Mouse (Mus musculus): Measurements from ENCODE around the gene Msi2. TPM values are rescaled to one million over a fixed set of nuclear protein-coding genes. Genes with fewer than 3 reads are reported as not detected.

Gene Msi2
- total and polyA plus RNA-seq, 2 experiments from 2014 or later: 26.9 to 133 TPM

DNA sequence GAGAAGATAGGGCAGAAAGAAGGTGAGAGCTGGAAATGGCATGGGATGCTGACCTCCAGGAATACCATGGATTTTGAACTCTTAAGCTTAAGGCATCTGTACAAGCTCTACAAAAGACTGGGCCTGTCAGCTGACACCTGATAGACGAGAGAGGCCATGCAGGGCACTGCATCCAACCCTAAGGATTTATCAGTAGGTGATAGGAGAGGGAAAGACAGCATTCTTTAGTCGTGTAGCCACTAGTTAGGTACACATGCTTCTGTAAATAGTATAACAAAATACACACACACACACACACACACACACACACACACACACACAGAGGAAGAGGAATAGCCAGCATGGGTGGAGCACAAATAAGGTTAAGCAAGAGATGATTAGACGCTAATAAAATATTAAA, 269.7 kb downstream of the Msi2 start:
- no peak for DNase-seq (ENCODE audit: low spot score)
- Histone ChIP-seq H3K9me3 (ENCODE audit: low read length) (no peaks in the 10 kb centered on the region), H3K4me1 (ENCODE audit: insufficient read depth, low read length) (no peaks in the 10 kb centered on the region; the same call in 1 of the 2 replicates), H3K4me2 (ENCODE audit: low read depth, low read length, poor library complexity, severe bottlenecking) (no peak overlapping the region), H3K27me3 (ENCODE audit: insufficient read depth, low read length) (no peaks in the 10 kb centered on the region), H3K4me3 (ENCODE audit: low read depth, low read length) (no peak overlapping the region), H3K27ac (ENCODE audit: low read depth, low read length) (no peak overlapping the region), H3K9ac (replicated peaks; ENCODE audit: low read length, poor library complexity, severe bottlenecking) (no peak overlapping the region), H3K36me3 (ENCODE audit: insufficient read depth, low read length) (no peaks in the 10 kb centered on the region)
- TF ChIP-seq CTCF (IDR thresholded peaks at IDR 0.05): no peak
- WGBS: 81% methylated on average over 3 of the region's 3 CpGs
- no peak for ATAC-seq (ENCODE audit: low FRiP score)

DNA sequence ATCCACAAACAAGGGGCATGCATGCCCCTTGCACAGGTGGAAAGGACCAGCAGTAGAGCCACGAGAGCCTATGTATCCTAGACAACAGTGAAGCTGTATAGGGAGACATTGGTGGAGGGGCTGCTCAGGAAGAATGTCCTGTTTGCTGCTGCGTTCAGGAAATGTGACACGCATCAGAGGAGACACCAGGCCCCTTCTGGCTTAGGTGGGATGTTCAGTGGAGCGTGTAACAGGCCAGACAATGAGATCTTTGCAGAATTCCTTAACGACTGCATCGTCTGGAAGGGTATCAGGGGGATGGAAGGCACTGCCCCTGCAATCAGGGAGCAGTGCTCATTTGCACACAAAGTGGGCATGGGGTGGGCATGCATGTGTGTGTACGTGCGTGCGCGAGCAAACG, 271.0 kb downstream of the Msi2 start:
- no peaks in the 10 kb centered on the region for H3K27me3 ChIP-seq (ENCODE audit: insufficient read depth, low read length)
- no peaks in the 10 kb centered on the region for H3K9me3 ChIP-seq (ENCODE audit: low read length)
- no peaks in the 10 kb centered on the region for H3K36me3 ChIP-seq (ENCODE audit: insufficient read depth, low read length)
- no peak overlapping the region for H3K4me3 ChIP-seq (ENCODE audit: low read depth, low read length)
- DNase-seq (ENCODE audit: low spot score) (peak; percentile 65), ATAC-seq (ENCODE audit: low FRiP score) (no peak)
- no peak overlapping the region for H3K4me2 ChIP-seq (ENCODE audit: low read depth, low read length, poor library complexity, severe bottlenecking)
- peaks cover 9% of the 10 kb centered on the region; the same call in 1 of the 2 replicates for H3K4me1 ChIP-seq (ENCODE audit: insufficient read depth, low read length)
- H3K9ac ChIP-seq (replicated peaks; ENCODE audit: low read length, poor library complexity, severe bottlenecking): no peak overlapping the region
- no peak overlapping the region for H3K27ac ChIP-seq (ENCODE audit: low read depth, low read length)
- WGBS: 61% methylated on average over 11 of the region's 11 CpGs
- no peak for TF ChIP-seq CTCF (IDR thresholded peaks at IDR 0.05)

DNA sequence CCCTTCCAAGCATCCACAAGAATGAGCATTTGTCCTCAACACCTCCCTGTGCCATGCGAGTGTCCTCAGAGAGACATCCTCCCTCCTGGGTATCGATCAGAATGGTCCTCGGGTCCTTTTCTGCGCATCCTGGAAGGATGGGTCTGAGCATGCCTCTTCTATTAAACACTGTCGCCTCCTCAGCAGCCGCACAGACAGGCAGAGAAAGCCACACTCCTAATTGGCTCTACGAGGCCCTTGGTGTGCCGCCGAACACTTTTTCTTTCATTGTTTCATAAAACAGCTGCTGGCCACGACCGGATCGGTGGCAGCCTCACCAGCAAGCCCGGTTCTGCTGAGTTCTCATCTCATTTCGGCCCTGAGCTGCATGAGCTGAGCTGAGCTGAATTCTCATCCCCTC, 274.4 kb downstream of the Msi2 start:
- peaks cover 9% of the 10 kb centered on the region; the same call in 1 of the 2 replicates for H3K4me1 ChIP-seq (ENCODE audit: insufficient read depth, low read length)
- WGBS: 40% methylated on average over 14 of the region's 14 CpGs
- peak overlapping the region; percentile 58 for H3K27ac ChIP-seq (ENCODE audit: low read depth, low read length)
- no peaks in the 10 kb centered on the region for H3K36me3 ChIP-seq (ENCODE audit: insufficient read depth, low read length)
- no peak for TF ChIP-seq CTCF (IDR thresholded peaks at IDR 0.05)
- H3K9ac ChIP-seq (replicated peaks; ENCODE audit: low read length, poor library complexity, severe bottlenecking): 0 out of 2 replicates have a peak overlapping the region, but pooled peaks have one; percentile 0
- H3K4me3 ChIP-seq (ENCODE audit: low read depth, low read length): no peak overlapping the region
- no peaks in the 10 kb centered on the region for H3K9me3 ChIP-seq (ENCODE audit: low read length)
- ATAC-seq (ENCODE audit: low FRiP score) (no peak), DNase-seq (ENCODE audit: low spot score) (no peak)
- 0 out of 2 replicates have a peak overlapping the region, but pooled peaks have one; percentile 2 for H3K4me2 ChIP-seq (ENCODE audit: low read depth, low read length, poor library complexity, severe bottlenecking)
- no peaks in the 10 kb centered on the region for H3K27me3 ChIP-seq (ENCODE audit: insufficient read depth, low read length)

DNA sequence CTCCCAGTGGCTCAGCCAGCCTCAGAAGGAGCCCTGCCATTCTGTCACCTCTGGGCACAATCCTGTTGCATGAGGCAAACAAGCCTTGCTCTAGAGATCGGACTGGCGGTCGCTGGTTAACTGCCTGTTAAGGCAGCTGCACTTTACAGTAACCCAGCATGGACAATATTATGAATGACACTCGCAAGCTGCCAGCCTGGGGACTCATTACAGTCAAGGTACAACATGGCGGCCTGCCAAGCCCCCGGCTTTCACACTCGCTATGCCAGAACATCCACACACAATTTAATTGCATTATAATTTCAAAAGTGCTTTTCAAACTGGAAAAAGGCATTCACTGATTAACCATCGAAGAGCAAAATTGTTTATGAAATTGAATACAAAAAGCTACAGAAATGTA, 275.0 kb downstream of the Msi2 start:
- WGBS: 30% methylated on average over 8 of the region's 8 CpGs
- Histone ChIP-seq H3K4me2 (ENCODE audit: low read depth, low read length, poor library complexity, severe bottlenecking) (0 out of 2 replicates have a peak overlapping the region, but pooled peaks have one; percentile 2), H3K9ac (replicated peaks; ENCODE audit: low read length, poor library complexity, severe bottlenecking) (no peak overlapping the region), H3K27ac (ENCODE audit: low read depth, low read length) (no peak overlapping the region; the same call in 1 of the 2 replicates), H3K27me3 (ENCODE audit: insufficient read depth, low read length) (no peaks in the 10 kb centered on the region), H3K36me3 (ENCODE audit: insufficient read depth, low read length) (no peaks in the 10 kb centered on the region), H3K4me1 (ENCODE audit: insufficient read depth, low read length) (peaks cover 11% of the 10 kb centered on the region; the same call in 1 of the 2 replicates), H3K4me3 (ENCODE audit: low read depth, low read length) (no peak overlapping the region), H3K9me3 (ENCODE audit: low read length) (no peaks in the 10 kb centered on the region)
- no peak for TF ChIP-seq CTCF (IDR thresholded peaks at IDR 0.05)
- ATAC-seq (ENCODE audit: low FRiP score) (no peak), DNase-seq (ENCODE audit: low spot score) (peak; percentile 79)

DNA sequence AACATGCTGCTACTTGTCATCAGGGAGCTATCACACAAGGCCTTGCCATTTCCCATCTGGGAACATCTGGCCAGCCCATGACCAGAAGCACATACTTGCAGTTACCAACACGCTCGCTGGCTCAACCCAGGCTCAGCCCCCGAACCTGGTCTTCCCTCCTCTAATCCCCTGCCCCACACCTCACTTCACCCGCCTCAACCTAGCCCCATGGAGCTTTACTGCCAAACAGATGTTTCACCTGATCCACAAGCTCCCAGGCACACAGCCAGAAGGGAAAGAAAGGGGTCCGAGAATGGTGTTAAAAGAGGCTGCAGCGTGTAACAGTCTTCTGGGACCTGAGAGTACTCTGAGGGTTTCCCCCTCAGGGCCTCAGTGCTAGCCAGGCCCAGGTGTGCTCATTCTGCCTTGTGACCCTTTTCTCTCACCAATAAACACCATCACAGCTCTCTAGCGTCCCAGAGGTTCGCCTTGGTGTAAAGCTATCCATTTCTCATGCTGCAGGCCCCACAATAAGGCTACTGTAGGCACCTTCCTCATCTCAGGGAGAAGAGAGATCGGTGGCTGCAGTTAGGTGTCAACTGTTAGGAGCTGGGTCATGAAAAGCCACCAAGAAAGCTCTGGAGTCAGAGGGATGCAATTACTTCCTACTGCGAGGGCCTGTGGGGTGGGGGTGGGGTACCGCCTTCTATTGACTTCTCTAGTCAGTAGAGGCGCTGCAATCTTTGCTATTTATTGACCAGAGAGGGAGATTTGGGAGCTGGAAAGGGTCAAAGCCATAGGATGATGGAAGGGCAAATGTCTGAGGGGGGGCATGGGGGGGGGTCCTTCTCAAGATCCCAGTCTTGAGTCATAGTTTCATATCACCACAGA, 276.2 kb downstream of the Msi2 start:
- H3K27ac ChIP-seq (ENCODE audit: low read depth, low read length): no peak overlapping the region
- DNase-seq (ENCODE audit: low spot score) (no peak), ATAC-seq (ENCODE audit: low FRiP score) (no peak)
- H3K4me3 ChIP-seq (ENCODE audit: low read depth, low read length): no peak overlapping the region
- no peaks in the 10 kb centered on the region for H3K36me3 ChIP-seq (ENCODE audit: insufficient read depth, low read length)
- no peak overlapping the region for H3K9ac ChIP-seq (replicated peaks; ENCODE audit: low read length, poor library complexity, severe bottlenecking)
- H3K4me2 ChIP-seq (ENCODE audit: low read depth, low read length, poor library complexity, severe bottlenecking): no peak overlapping the region
- TF ChIP-seq CTCF (IDR thresholded peaks at IDR 0.05): no peak
- H3K27me3 ChIP-seq (ENCODE audit: insufficient read depth, low read length): no peaks in the 10 kb centered on the region
- no peaks in the 10 kb centered on the region for H3K9me3 ChIP-seq (ENCODE audit: low read length)
- 71% methylated on average over 12 of the region's 12 CpGs for WGBS
- peaks cover 14% of the 10 kb centered on the region; the same call in 1 of the 2 replicates for H3K4me1 ChIP-seq (ENCODE audit: insufficient read depth, low read length)

DNA sequence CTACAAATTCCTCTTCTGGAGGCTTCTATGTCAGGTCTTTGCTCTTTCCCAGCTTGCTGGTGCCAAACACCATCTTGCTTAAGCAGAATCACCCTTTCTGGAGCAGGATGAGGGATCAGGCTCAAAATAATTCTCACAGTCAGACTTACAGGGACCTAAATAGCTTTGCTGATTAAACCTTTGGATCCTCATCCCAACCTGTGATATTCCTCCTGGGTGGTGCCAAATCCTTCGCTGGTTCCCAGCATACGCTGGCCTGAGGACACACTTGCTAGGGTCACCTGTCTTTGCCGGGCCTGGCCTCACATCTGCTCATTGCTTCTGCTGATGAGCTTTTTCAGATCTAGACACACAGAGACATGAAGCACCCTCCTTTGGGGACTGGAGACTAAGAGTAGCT, 279.7 kb downstream of the Msi2 start:
- no peaks in the 10 kb centered on the region for H3K9me3 ChIP-seq (ENCODE audit: low read length)
- no peak for DNase-seq (ENCODE audit: low spot score)
- H3K36me3 ChIP-seq (ENCODE audit: insufficient read depth, low read length): no peaks in the 10 kb centered on the region
- H3K9ac ChIP-seq (replicated peaks; ENCODE audit: low read length, poor library complexity, severe bottlenecking): no peak overlapping the region
- H3K4me1 ChIP-seq (ENCODE audit: insufficient read depth, low read length): peaks cover 14% of the 10 kb centered on the region; the same call in 1 of the 2 replicates
- H3K27ac ChIP-seq (ENCODE audit: low read depth, low read length): no peak overlapping the region
- H3K4me3 ChIP-seq (ENCODE audit: low read depth, low read length): no peak overlapping the region
- no peak for ATAC-seq (ENCODE audit: low FRiP score)
- no peak for TF ChIP-seq CTCF (IDR thresholded peaks at IDR 0.05)
- H3K27me3 ChIP-seq (ENCODE audit: insufficient read depth, low read length): no peaks in the 10 kb centered on the region
- 86% methylated on average over 3 of the region's 3 CpGs for WGBS
- no peak overlapping the region for H3K4me2 ChIP-seq (ENCODE audit: low read depth, low read length, poor library complexity, severe bottlenecking)
